Mouse (Mus musculus) MEL-GATA-1-ER (cell line): ENCODE measurements around the gene Pex6.

Experiments used
- DNase-seq: peaks from one replicate; pipeline ENCODE4 v3.0.0-alpha.2; 2012; ENCODE audit warnings: low read depth; ENCODE audit errors: extremely low read depth

The Pex6 gene

GRCm38 (mm10) chr17:46773278-46774130, 62.2 kb downstream of the Pex6 start:
- DNase-seq, result no peak

- DNase-seq, result no peak
Measured at GRCm38 (mm10) chr17:46774131-46774472, 62.8 kb downstream of the Pex6 start.

GRCm38 (mm10) chr17:46775070-46775469, 63.8 kb downstream of the Pex6 start:
- no peak for DNase-seq
